Mouse (Mus musculus): ENCODE data around the gene Lamb1.

DNA sequence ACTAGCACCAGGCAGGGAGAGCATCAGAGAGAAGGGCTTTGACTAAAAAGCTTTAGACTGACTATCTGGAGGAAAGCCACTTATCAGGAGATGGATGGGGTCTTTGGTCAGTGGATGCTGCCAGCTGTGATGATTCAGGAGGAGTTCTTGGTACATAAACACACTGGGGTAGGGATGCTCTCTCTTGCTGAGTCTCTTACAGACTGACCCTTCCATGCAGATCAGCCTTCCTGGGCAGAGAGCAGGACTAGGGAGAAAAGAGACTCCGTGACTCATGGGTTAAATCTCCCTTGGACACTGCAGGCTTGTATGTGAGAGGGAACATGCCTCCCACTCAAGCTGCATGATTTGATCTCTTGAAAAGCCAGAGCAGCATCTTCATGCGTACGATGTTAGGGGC, 18.9 kb upstream of the Lamb1 start:
- TF ChIP-seq CTCF (IDR thresholded peaks at IDR 0.05; ENCODE audit: borderline replicate concordance, insufficient read depth, low read length) = no peak
- no peak for TF ChIP-seq POLR2A (IDR thresholded peaks at IDR 0.05; ENCODE audit: low read depth, low read length)

All from embryonic fibroblast, embryonic 13.5 days (primary cell).